Mouse (Mus musculus): ENCODE results near the gene Phf14.

DNA sequence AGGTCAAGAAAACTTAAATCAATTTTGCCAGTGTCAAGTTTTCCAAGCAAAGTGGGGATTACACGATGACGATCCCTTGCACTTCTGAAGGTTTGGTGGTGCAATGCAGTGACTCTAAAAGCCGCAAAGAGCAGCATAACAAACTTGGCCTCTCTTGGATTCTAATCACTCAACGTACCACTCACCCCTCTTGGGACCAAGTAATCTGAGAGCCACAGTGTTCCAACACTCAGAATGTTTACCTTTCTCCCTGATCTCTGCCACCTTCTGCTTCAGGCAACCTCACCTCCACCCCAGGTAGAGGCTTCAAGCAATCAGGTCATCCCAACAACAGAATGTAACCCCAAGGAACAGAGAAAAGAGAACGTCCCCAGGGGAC lies 730 bp upstream of the Phf14 start:
- TF ChIP-seq CTCF (IDR thresholded peaks at IDR 0.05; ENCODE audit: borderline replicate concordance, control insufficient read depth, extremely low read depth, insufficient read depth, low read length, poor library complexity) (no peak), POLR2A (IDR thresholded peaks at IDR 0.05; ENCODE audit: control insufficient read depth, extremely low read depth, insufficient read depth, low read length, poor library complexity) (no peak)

Measured in thymus, adult 2 months (tissue).